Mouse (Mus musculus) erythroid progenitor cell, adult 5-6 weeks (primary cell): Measurements from ENCODE around the gene Ttc39a. TPM values are rescaled to one million over a fixed set of nuclear protein-coding genes. Genes with fewer than 3 reads are reported as not detected.
A peak's percentile ranks its signal among the peaks of the same experiment; 100 is the strongest.
"Not testable (repeated sequence)": the region's sequence is repeated elsewhere in the genome, so short reads cannot be mapped to it uniquely, and the experiment has no call there.

Experiments
- ATAC-seq: replicated peaks from 2 replicates; pipeline ENCODE4 v1.8.0; 2016; ENCODE audit warnings: moderate number of reproducible peaks, mild to moderate bottlenecking, moderate TSS enrichment, inconsistent platforms; ENCODE audit not compliant: poor library complexity, low FRiP score, severe bottlenecking
- total RNA-seq, 2 experiments: library from RNA; stranded (forward) in 1 of 2; stranded (reverse) in 1 of 2; fragments of 150-400 nt in 1 of 2; fragments of 186-747, 209-891 nt in 1 of 2; gene quantifications; 2 replicates each; pipeline versions ENCODE4 v1.2.3 to v1.2.4; 2015 to 2017; ENCODE audit warnings: low replicate concordance in 2 of 2

The Ttc39a gene
- total RNA-seq (2015; ENCODE audit: low replicate concordance) = 5.0 and 14.4 TPM in 2 replicates
- total RNA-seq (2017; ENCODE audit: low replicate concordance) = 3.9 and 29.2 TPM in 2 replicates

DNA sequence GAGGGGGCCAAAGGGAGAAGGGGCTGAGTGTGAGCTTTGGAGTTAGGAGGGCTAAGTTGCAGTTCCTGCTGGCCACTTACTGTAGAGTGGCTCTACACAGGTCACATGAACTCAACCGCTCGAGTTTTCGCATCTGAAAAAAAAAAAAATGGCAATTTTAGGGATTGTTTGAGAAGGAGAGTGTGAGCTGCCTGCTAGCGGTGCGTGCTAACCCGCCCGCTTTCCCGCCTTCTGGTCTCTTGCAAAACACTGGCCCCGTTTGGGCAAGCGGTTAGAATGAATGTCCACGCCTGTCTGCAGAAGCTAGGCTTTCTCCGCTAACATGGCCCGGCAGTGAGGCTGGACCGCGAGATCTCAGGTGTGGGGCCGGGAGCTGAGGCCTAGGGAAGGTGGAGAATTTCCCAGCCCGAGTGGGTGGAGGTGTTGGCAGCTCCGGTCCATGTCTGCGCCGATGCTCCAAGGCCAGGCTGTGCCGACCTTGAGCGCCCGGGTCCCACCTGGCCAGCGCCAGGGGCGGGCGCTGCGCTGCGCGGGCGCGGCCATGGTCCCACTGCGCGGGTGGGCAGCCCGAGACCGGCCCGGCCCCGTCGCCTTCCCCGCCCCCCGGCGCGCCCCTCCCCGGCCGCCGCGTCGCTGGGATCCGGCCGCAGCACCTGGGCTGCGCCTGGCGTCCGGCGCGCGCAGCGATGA is at the start of gene Ttc39a:
Gene Ttc39a (plus strand): TSS at position 138 of the 690 bp plus-strand sequence.
- ATAC-seq = peak; percentile 28

GRCm38 (mm10) chr4:109378107-109378506 is 28.3 kb upstream of the Ttc39a start:
- ATAC-seq = no peak

DNA sequence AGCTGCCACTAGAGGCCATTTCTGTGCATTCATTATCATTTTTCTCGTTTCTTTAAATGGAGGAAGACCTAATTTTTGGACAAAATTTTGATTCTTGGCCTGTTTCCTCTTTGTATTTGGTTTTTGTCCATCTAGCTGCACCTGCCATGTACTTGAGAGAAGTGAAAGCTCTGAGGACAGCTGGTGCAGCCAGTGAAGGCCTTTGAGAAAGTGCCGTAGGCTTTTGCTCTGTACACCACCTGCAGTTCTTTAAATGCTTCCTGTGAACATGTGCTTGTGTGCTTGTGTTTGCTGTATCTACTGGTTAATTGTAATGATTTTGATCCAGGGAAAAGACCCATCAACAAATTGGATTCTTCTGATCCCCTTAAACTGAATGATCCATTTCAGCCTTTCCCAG is 24.0 kb upstream of the Ttc39a start:
- no peak for ATAC-seq

GRCm38 (mm10) chr4:109385599-109385998 is 20.8 kb upstream of the Ttc39a start:
- ATAC-seq = no peak

DNA sequence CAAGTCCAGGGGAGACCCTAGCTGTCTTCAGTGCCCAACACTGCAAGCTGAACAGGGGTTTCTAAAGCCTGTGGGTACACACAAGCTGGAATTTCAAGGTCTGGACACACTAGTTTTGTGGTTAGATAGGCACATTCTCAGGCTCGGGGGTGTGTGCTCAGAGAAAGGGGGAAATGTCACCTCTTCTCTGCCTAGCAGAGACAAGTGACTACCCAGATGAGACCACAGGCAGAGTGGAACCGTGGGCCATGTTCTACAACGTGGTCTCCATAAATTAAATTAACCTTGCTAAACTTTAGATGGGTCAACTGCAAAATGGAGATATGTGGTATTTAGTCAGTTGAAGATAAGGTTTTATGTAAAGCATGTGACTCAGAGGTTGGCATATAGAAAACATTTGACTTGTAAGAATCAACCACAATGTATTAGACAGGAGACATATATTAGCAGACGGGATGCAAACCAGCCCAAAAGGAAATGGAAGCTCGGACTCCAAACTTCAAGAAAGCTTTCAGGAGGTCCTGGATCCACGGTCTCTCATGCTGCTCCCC is 13.1 kb upstream of the Ttc39a start:
- 0 out of 2 replicates have a peak, but pooled peaks have one; percentile 15 for ATAC-seq

DNA sequence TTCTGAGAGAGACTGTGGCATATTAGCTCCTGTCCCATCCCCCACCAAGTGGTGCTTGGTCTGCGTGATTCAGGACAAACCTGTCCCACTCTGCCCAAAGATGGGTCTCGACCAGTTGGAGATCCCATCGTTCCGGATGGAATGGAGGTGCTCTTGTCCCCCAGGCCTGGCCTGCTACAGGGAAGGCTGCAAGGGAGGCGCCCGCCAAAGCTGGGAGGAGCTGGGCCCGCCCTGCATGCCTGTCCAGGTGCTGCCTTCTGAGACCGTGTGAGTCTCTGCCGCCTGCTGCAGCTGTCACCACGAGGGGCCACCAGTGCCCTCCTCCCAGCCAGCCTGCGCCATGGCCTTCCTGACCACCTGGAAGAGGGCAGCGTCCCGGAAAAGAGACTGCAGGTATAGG is 12.5 kb upstream of the Ttc39a start:
- ATAC-seq = peak; percentile 94

DNA sequence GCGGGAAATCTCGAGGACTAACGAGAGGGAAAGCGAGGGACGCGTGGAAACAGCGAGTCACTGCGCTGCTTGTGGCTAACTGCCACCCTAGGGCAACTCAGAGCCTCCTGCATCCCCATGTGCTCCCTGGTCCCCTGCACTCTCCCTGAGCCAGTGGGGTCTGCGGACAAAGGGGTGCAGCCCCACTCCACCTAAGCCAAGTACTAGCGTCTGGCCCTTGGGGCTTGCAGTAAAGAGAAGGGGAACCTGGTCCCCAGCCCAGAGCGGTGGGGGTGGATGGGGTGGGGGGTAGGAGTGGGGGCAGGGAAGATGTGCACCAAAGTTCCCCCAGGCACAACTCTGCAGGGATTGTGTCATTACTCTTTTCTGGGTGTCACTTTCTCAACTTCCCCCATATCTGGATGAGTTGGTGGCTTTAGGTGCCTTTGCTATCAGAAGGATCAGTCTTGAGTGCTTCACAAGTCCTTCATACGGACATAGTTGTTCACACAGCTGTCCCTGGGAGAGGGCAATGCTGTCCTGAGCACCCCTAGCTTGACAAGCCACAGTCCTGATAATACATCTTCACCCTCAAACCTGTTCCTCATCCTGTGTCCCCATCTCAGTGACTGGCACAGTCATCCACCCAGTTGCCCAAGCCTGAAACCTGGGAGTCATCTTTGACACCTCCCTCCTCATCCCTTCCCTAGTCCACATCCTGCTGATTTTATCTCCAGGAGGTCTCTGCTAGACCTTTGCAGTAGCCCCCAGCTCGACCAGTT is 11.9 kb upstream of the Ttc39a start:
- ATAC-seq = peak; percentile 30; the same call in 1 of the 2 replicates

- ATAC-seq = no peak
Observed at GRCm38 (mm10) chr4:109400366-109400980, 6.0 kb upstream of the Ttc39a start.

GRCm38 (mm10) chr4:109401176-109401689 is 5.2 kb upstream of the Ttc39a start:
- ATAC-seq = no peak

- not testable (repeated sequence) for ATAC-seq
Observed at GRCm38 (mm10) chr4:109404908-109405307, 1.5 kb upstream of the Ttc39a start.

DNA sequence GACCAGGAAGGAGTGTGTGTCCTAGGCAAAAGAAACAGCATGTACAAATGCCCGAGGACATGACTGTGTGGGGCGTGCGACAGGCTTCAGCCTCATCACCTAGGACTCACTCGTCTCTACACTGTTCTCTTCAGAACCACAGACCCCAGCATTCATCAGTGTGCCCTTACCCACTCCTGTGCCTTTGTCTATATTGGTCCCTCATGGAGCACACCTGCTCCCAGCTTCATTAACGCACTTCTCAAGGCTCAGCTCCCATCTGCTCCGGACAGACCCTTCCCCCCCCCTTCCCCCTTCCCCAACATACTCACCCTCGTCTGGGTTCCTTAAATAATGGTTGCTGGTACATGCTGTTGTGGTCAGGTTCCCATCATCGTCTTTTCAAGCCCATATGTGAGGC is 1.0 kb upstream of the Ttc39a start:
- ATAC-seq = no peak

DNA sequence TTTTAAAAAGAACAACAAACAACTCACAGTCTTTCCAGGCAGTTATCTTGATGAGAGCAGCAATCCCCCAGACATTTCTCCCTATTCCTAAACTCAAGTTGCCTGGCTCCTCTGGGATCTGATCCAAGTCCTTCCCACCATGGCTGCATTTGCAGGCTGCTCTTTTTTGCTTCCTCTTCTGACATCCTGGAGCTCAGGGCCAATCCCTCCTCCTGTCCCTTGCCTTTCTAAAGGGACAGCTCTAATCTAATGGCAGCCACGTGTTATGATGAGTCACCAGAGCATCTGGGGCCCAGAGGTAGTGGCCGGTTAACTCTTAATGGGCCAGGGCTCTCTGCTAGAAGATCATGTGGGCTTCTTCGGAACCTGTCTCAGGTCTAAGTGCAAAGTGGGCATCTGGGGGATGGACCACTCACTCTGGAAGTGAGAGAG is 353 bp upstream of the Ttc39a start:
- ATAC-seq = peak; percentile 79

GRCm38 (mm10) chr4:109407176-109407520 is 725 bp downstream of the Ttc39a start:
- no peak for ATAC-seq

DNA sequence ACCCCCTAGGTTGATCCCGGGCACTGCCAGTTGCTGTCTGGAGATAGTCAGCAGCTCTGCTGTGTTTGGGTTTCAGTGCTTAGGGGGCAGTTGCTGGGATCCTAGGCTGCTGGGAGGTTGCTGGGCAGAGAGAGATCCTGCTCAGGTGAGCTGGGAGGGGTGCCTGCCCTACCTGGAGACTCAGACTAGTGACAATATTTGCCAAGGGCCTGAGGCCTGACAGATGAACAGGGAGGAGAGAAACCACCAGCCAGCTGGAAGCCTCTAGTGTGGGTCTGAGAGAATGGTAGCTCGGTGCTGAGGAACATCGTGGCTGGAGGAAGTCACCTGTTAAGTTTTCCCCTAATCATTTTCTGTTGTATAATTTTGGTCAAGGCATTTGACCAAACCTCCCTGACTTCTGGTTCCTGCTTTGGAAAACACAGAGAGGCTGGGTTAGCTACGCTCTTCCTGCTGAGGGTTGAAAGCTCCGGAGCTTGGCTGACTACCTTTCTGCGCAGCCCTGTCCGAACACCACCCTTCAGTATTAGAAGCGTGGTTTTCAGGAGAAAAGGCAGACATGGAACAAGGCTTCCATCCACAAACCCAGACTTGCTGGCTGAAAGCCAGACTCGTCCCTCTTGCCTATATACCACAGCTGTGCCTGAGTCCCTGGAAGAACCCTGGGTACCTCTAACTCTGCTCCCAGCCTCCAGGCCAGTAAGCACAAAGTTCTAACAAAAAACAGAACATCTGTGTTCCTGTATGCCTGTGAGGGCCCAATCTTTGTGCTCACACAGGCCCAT is 1.5 kb downstream of the Ttc39a start:
- no peak for ATAC-seq

GRCm38 (mm10) chr4:109410681-109411376 is 4.4 kb downstream of the Ttc39a start:
- peak; percentile 80 for ATAC-seq

- peak; percentile 49 for ATAC-seq
Observed at GRCm38 (mm10) chr4:109411377-109411967, 5.0 kb downstream of the Ttc39a start.

GRCm38 (mm10) chr4:109412233-109412632 is 5.8 kb downstream of the Ttc39a start:
- no peak for ATAC-seq

- ATAC-seq = no peak
Observed at GRCm38 (mm10) chr4:109417998-109418397, 11.6 kb downstream of the Ttc39a start.
